Mouse (Mus musculus): Measurements from ENCODE around the gene Apol7e. TPM values are rescaled to one million over a fixed set of nuclear protein-coding genes. Genes with fewer than 3 reads are reported as not detected.

The Apol7e gene
- polyA plus RNA-seq (2014; fragmentation: Illumina TruSeq; extraction: RNeasy Lipid Tissue Mini Kit (QIAGEN cat#74804); ENCODE audit: low read depth, low replicate concordance), result 3.5 TPM

GRCm38 (mm10) chr15:77698656-77699055 lies at the start of gene Apol7e:
Gene Apol7e (plus strand): TSS chr15:77698857.

GRCm38 (mm10) chr15:77728739-77729138 lies 30.1 kb downstream of the Apol7e start, which contains the start of gene Apol9b:
Gene Apol9b (plus strand): TSS chr15:77729039.

GRCm38 (mm10) chr15:77756848-77757247 lies 58.2 kb downstream of the Apol7e start, which contains the start of gene Apol8:
Gene Apol8 (minus strand): TSS chr15:77757003.

Other genes with a start within 250 kb of the Apol7e start
- gene Apol10a, start 221.8 kb upstream of the Apol7e start, polyA plus RNA-seq (2014; fragmentation: Illumina TruSeq; extraction: RNeasy Lipid Tissue Mini Kit (QIAGEN cat#74804); ENCODE audit: low read depth, low replicate concordance), result 114 TPM
- gene Apol11a, start 190.6 kb upstream of the Apol7e start, polyA plus RNA-seq (2014; fragmentation: Illumina TruSeq; extraction: RNeasy Lipid Tissue Mini Kit (QIAGEN cat#74804); ENCODE audit: low read depth, low replicate concordance), result 0.32 TPM
- gene Apol7c, start 165.5 kb upstream of the Apol7e start, polyA plus RNA-seq (2014; fragmentation: Illumina TruSeq; extraction: RNeasy Lipid Tissue Mini Kit (QIAGEN cat#74804); ENCODE audit: low read depth, low replicate concordance), result 9.3 TPM
- gene 1700025B11Rik, start 137.0 kb upstream of the Apol7e start, polyA plus RNA-seq (2014; fragmentation: Illumina TruSeq; extraction: RNeasy Lipid Tissue Mini Kit (QIAGEN cat#74804); ENCODE audit: low read depth, low replicate concordance), result not detected
- gene Apol10b, start 102.7 kb upstream of the Apol7e start, polyA plus RNA-seq (2014; fragmentation: Illumina TruSeq; extraction: RNeasy Lipid Tissue Mini Kit (QIAGEN cat#74804); ENCODE audit: low read depth, low replicate concordance), result 1.7 TPM
- not detected for gene Gm36245, start 99.6 kb upstream of the Apol7e start, polyA plus RNA-seq (2014; fragmentation: Illumina TruSeq; extraction: RNeasy Lipid Tissue Mini Kit (QIAGEN cat#74804); ENCODE audit: low read depth, low replicate concordance)
- gene Apol11b, start 55.6 kb upstream of the Apol7e start, polyA plus RNA-seq (2014; fragmentation: Illumina TruSeq; extraction: RNeasy Lipid Tissue Mini Kit (QIAGEN cat#74804); ENCODE audit: low read depth, low replicate concordance), result not detected
- gene Apol9b, start 30.2 kb downstream of the Apol7e start, polyA plus RNA-seq (2014; fragmentation: Illumina TruSeq; extraction: RNeasy Lipid Tissue Mini Kit (QIAGEN cat#74804); ENCODE audit: low read depth, low replicate concordance), result 0.38 TPM
- not detected for gene Apol8, start 58.1 kb downstream of the Apol7e start, polyA plus RNA-seq (2014; fragmentation: Illumina TruSeq; extraction: RNeasy Lipid Tissue Mini Kit (QIAGEN cat#74804); ENCODE audit: low read depth, low replicate concordance)
- 16.3 TPM for gene Myh9, start 143.3 kb downstream of the Apol7e start, polyA plus RNA-seq (2014; fragmentation: Illumina TruSeq; extraction: RNeasy Lipid Tissue Mini Kit (QIAGEN cat#74804); ENCODE audit: low read depth, low replicate concordance)
- 55.4 TPM for gene Txn2, start 230.1 kb downstream of the Apol7e start, polyA plus RNA-seq (2014; fragmentation: Illumina TruSeq; extraction: RNeasy Lipid Tissue Mini Kit (QIAGEN cat#74804); ENCODE audit: low read depth, low replicate concordance)